Mouse (Mus musculus) kidney, postnatal 4 days (tissue): ENCODE measurements at regions not wholly inside any gene's neighbourhood (a gene's known extent, or its start where the extent isn't known, plus 50 kb on each side); places are given as distances from the start of the nearest gene placed in this dataset.
A peak's percentile ranks its signal among the peaks of the same experiment; 100 is the strongest.

Experiments
- DNase-seq, 2 experiments: peaks; one replicate each; pipeline ENCODE4 v3.0.0; 2021; ENCODE audit warnings: mixed read lengths in 2 of 2

DNA sequence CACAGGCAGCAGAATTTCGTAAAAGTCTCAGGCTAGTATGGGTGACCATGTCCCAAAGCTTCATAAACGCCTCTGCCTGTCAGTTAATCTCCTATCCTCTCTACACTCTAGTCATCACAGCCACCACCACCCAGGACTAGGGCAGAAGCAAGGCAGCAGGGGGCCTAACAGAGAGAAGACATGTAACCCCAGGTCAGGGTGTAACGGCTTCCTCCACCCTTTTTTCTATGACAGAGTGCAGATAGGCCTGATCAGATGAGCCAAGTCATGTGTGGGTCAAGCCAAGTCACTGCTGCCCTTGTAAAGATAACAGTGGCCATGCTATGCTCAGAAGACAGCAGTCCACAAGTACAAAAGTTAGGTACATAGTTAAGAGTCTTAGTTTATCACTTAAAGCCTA is 270.1 kb upstream of the Arid1b start:
- DNase-seq = no peak

DNA sequence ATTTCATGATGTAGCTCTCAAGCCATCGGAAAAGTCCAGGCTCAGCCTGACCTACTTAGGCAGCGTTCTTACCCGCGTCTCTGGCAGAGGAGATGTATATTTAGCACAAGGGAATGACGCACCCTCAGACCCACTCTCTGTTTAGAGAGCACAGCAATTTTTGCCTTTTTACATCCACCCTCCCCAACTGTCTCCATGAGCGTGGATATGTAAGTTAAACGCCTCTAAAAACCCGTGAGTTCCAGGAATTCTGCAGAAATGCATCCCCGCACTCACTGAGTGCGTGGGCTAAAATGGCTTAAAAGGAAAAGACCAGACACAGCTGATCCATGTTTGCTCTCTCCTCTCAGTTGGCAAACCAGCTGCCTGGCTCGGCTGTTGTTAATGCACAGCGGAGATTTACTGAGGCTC is 267.8 kb upstream of the Arid1b start:
- DNase-seq = peak in 1 of 2 experiments; percentile 24

DNA sequence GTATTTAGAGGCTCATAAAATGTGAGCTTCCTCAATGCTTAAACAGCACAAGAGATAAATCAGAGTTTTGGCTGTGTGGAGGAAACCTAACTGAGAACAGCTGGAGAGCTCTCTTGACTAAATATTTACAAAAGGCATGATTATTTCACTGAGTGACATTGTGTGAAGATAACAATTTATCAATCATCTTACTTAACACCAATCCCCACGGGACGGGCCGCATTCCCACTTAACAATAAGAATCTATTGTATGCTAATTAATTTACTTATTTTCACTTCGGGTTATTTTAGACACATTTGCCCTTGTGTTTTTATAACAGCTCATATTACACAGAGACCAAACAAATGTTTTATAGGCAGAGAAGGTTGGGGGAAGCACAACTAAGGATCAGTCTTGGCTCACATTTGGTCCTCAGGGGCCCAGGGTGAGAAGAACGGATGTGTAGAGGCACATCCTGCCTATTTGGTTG is 259.7 kb upstream of the Arid1b start:
- DNase-seq = peak; percentile 68 to 74

DNA sequence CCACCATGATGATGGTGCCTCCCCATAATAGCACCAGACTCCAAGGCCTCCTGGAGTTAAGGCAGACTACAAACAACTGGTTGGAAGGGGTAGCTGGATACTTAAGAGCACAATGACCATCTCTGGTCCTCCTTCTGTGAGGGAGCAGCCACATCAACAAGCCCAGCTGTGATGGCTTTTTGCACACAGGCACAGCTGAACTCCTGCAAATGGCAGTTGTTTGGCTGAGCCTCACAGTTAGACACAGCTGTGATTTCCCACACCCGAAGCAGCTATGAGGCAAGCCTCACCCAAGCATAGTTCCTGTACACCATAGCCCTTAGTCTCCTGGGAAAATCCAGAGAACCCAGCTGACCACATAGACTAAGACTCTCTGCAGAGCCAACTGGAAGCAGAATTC is 258.9 kb upstream of the Arid1b start:
- DNase-seq = peak; percentile 46 to 62

DNA sequence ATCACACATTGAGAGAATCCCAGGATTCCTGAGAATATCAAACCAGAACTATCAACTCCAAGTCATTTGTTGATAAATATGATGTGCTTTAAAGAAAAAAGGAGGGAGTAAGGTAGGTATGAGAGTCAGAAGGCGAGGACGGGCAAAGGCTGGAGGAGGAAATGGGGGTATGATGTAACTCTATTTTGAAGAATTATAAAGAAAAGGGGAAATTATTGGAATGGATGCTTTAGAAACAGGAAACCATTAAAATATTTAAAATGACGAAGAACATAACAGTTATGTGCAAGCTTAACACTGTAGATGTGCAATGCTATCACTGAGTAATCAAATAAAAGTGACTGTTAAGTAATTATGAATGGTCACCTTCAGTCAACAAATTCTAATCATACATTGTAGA is 257.4 kb upstream of the Arid1b start:
- no peak for DNase-seq

DNA sequence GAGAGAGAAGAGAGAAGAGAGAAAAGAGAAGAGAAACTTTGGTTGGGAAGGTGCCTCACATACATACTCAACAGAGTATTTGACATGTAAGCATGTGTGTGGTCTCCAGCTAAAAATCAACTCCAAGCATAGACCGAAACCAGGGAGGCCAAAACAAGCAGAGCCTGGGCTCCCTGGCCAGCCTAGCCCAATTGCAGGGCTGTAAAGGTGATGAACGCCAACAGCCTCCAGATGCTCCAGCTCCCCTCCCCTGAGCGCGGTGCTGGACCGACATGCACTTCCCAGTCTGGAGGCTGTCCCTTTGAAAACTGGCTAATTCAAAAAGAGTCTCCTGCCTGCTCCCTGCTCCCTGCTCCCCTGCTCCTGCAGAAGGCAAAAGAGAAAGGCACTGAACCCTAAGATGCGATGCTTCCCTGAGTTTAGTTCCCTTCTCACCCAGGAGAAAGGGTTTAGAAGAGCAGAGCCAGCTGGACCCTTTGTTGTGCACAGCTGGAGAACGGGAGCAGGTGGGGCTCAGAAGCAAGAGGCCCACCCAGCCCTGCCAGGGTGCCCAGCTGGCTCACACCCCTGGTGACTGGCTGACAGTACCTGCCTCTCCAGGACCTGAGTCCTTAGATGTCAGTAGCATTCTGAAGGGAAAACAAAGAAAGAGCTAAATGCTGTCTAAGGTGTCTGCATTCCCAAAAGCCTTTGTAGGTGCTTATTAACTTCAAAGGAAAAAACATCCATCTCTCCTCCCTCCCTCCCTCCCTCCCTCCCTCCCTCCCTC is 255.2 kb upstream of the Arid1b start:
- DNase-seq = peak; percentile 11 to 28

DNA sequence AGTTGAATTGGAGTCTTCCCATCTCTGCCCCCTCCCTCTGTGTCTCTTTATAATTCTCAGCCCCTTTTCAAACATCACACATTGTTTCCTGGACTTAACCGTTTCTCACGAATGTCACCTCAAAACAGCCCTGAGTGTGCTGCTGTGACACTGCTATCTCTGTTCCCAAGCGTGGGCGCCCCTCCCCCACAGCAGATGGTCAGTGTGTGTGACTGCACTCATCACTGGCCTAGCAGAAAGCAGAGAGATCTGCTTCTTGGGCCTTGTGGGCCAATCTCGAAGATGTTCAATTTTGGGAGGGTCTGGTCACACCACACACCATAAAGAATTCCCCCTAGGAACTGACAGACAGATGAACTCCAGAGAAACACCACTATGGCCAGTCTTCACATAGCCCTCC is 253.3 kb upstream of the Arid1b start:
- peak; percentile 21 to 25 for DNase-seq

DNA sequence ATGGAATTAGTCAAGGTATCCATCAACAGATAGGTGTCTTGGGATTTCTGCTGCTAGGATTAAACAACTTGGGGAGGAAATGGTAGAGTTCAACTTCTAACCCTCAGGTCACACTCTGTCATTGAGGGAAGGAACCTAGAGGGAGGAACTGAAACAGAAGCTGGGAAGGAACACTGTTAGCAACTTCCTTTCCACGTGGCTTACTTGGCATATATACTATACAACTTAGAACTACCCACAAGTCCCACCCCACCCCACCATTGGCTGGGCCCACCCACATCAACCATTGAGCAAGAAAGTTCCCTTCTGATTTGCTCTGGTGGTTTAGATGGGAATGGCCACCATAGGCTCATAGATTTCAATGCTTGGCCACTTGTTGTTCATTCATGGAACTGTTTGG is 251.8 kb upstream of the Arid1b start:
- no peak for DNase-seq

DNA sequence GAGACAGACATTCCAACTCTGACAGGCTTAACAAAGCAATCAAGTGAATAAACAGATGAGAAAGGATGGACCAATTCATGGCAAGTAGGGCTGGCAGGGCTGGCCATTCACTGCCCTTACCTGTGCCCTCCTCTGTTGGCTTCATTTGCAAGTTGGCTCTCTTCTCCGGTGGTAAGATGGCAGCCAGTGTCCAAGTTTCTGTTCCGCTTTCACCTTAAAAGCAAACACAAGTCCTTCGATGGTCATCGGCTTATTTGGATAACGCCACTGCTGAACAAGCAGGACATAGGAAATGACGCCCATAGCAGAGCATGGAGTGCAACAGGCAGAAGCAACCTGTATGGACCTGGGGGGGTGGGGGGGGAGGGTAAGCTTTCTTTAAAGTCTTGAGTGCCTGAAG is 231.2 kb upstream of the Arid1b start:
- no peak for DNase-seq

DNA sequence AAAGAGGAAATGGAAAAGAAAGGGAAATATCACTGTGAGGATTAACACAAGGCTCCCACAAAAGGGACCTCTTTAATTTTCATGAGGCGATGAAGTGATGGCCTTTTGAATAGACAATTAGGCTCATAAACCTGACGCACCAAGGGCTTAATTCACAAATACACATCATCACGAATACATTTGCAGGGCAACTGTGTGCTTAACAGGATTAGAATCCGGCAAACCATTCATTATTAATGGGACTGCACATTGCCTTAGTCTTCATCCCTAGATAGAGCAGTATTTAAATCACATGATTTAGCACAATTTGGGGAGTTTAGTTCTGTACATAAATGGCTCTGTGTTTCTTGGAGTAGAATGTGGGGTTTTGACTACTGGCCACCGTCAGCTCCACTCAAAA is 228.4 kb upstream of the Arid1b start:
- DNase-seq = no peak

DNA sequence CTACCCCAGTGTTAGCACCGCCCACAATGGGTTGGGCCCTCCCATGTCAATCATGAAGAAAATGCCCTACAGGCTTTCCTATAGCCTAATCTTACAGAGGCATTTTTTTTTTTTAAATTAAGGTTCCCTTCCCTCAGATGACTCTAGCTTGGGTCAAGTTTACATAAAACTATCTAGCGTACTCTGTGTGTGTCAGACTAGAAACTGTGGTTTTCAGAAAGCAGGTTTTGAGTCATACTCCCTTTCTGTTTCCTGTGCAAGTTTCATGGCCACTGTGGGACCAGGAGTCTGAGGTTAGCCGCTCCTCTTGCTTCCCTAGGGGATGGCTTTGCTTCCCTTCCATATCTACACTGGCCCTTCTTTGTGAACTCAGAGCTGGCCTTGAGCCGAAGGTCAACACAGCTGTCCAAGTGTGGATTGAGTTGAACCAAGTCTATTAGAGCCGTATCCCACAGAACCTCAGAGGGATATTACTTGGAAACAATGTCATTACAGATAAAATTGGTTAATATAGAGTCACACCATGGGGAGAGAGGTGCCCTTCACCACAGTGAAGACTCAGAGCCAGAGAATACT is 226.1 kb upstream of the Arid1b start:
- no peak for DNase-seq

DNA sequence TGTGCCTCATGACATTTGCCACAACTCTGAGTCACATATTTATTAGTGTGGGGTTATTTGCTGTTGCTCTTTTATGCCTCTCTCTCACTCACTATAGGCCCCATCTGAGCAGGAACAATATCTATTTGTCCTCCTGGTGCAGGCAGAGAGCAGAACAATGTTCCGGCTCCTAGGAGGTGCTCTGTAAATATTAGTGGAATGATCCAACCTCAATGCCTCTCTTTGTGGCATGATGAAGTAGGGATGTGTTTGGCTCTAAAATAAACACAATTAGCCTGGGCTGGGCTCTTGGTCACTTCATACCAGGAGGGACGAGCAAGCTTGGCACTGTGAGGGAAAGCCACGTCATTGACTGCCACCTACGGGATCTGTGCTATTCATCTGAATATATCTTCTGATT is 224.8 kb upstream of the Arid1b start:
- DNase-seq = no peak

DNA sequence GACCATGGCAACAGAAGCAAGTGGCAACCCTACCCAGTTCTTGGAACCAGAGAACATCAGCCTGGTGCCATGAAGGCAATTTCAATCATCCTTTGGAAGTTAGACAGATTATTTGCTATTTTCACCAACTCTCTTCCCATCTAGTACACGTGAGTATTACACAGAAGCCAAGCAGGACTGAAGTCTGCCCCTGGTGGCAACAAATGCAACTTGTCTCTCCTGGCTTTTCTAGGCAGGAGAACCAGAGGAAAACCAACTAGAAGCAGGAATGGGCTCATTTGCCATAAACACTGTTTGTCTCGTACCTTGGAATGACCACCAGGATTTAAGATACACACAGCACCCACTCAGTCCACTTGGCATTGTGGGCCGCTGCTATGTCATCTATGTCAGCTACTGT is 224.1 kb upstream of the Arid1b start:
- peak; percentile 27 to 38 for DNase-seq

DNA sequence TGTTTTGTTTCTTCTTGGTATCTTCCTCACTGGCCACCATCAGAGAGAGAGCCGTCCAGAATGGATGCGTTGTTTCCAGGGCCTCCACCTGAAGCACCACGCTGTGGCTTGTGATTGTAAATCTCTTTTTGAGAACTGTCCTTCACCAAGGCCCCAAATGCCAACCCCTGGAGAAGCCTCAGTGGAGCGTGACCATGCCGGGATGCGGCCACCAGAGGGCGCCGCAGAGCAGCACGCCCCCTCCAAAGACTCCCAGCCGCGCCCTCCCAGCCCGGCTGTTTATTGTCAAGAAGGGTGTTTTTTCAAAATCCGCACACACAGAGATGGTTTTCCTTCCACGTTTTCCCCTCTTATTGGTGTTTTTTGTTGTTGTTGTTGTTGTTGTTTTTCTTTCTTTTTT is 216.0 kb upstream of the Arid1b start:
- DNase-seq = peak; percentile 84 to 88

DNA sequence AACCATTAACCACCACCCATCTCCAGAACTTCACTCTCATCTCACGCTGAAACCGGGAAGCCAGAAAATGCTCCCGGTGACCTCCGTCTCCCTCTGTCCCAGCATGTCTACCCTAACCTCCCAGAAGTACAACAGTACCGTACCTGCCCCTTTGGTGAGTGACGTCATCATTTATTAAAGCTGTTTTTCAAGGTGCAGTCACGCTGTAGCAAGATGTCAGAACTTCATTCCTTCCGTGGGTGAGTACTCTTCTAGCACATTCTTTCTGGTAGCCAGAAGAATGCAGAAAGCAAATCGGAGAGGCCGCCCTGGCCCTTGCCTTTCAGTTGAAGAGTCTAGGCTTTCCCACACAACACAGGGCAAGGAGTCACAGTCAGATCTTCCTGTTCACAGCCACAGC is 215.1 kb upstream of the Arid1b start:
- peak in 1 of 2 experiments; percentile 14 for DNase-seq

DNA sequence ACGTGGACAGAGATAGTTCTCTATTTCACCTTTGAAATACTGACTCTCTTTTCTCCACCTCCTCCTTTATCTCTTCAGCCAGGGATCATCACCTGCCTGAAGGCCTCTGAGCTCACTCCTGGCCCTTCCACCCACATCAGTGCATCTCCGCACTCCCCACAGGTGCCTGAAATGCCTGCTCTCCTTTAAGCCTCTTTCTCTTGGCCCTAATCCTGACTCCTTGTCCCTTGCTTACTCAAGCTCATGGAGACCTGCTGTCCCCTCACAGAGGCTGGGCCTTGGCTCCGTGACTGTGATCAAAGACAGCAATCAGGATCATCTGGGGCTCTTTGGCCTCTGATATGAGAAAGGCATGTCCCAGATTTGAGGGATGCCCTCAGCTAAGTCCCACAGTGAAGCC is 212.5 kb upstream of the Arid1b start:
- DNase-seq = no peak

DNA sequence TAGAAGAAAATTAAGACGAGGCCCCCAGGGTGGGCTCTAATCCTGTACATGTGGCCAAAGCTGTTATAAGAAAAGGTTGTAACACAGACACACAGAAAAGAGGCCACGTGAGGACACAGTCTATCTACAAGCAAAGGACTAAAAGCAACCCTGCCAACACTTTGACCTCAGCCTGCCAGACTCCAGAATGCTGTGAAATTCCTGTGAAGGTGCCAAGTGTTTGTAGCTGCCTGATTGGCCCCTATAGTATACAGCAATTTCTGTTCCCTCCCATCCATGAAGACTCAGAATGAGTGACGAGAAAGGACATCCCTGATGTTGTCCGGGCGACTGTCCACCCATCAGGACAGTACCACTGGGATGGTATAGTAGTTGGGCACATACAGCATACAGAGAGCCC is 209.8 kb upstream of the Arid1b start:
- DNase-seq = no peak

DNA sequence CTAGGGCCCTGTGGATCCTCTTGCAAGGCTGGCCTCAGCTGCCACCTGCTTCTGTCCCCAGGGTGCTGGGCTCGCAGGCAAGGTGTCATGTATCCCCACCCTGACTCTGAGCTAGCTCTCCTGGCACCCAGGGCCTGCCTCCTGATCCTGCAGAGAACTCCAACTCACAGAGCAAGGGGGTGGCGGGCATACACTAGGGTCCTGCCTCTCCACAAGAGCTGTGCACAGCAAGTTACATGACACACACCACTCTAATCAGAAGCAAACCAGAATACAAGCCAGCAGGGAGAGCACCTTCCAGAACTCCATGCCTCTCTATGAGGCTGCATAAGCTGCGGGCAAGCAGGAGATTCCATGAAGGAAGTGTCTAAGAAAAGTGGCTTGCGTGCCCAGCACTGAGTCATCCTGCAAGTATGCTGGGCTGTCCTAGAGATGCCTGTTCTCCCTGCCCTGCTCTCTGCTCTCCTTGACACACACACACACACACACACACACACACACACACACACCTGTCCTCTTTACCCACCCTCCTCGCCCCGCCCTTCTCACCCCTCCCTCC is 208.8 kb upstream of the Arid1b start:
- no peak for DNase-seq

DNA sequence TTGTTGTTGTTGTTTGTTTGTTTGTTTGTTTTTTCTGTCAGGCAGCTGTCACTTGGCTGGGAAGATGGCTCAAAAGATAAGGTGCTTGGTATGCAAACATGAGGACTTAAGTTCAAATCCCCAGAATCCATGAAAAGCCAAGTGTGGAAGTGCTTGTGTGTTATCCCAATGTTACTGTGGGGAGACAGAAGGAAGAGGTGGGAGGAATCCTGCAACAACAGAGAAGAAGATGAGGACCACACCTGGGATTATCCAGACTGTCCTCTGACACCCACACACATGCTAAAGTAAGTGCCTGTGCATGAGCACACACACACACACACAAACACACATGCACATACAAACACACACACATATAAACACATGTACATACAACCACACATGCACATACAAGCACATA is 207.6 kb upstream of the Arid1b start:
- no peak for DNase-seq

DNA sequence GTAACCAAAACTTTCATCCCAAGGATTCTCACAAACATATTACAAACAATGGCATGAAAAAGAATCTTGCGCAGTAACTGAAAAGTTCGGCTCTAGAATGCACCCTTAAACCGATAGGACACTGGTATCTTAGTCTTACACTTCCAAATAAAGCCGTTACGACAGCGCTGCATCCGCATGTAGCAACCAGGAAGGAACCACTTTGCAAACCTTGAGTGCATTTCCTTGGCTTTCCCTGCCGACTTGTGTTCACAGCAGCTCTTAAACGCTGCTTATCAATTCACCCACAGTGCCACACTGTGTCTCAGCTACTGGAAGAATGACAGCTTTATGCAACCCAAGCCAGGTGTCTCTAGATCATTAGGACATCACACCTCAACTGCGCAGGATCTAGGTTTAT is 202.3 kb upstream of the Arid1b start:
- DNase-seq = no peak

DNA sequence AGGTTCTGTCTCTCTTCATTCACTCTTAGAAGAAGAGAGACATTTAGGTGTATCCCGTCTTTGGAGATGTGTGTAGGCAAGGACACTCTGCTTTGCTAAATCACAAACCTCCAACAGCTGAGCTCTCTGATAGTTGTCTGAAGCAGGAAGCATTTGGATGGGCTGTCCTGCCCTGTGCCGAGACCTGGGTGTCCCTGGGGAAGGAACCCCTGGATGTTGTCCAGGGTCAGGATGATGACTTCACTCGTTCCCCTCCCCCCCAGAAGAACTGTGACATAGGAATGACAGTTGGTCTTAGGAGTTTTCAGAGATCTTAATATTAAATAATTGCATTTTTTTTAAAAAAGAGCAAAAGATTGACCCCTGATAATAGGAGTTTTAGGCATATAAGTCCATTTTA is 197.9 kb upstream of the Arid1b start:
- DNase-seq = peak in 1 of 2 experiments; percentile 25

DNA sequence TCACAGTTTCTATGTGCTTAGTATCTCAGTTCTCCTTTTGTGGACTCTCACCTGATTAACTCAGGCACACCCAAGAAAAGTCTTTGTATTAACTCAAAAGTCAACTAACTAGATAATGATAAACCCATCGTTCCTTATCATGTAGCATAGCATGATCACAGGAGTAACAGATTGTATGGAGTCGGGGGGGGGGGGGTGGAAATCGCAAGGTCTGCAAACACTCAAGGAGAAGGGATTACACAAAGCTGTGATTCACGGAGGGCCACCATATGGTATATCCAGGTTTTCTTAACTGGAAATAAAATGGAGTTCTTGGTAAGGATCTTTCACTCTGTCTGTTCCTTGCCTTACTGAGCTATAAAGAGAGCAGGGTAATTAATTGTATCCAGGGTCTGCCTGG is 190.1 kb upstream of the Arid1b start:
- no peak for DNase-seq

DNA sequence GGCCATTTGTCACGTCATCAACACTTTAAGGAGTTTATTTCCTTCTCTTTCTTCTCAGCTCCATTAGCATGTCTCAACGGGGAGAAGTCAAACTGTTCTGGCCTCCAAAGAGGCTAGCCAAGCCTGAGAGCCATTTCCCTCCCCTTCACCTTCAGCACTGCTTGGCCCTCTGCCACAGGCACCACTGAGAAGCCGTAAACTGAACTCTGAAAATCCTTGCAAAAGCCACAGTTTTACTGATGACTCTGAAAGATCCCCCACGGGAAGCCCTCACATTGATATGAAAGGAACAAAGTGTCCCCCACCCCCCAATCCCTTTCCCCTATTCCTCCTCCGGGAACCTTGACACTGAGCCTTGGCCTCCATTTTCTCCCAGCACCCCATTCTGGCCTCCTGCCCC is 188.1 kb upstream of the Arid1b start:
- peak; percentile 50 to 53 for DNase-seq

DNA sequence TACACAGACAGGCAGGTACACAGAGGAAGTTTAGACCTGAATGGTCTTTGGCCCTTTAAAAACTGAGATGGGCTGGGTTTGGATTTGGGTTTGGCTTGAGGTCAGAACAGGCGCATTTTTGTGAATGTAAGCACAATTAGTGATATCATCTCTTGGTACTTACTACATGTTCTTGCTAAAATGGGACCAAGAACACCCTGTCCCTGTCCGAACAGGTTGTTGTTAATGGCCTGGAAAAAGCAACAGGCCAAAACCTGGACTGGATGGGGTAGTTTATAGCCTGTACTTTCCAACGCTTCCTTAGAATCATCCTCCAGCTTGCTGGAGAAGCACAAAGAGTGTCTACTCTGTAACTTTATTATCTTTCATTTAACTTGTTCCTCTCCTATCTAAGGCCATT is 185.2 kb upstream of the Arid1b start:
- DNase-seq = no peak

DNA sequence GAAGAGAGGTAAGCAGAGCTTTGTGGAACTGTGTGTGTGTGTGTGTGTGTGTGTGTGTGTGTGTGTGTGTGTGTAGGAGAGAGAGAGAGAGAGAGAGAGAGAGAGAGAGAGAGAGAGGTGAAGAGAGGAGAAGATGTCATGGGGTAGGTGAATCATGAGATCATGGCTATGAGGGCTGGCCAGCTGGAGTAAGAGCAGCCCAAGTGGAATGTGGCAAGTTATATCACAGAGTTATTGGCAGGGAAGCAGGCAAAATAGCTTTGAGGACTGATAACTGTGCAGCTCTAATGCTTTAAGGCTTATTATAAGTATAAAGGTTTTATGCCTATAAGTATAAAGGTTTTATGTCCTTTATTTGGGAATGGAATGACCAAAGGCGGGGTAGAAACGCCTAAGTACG is 180.9 kb upstream of the Arid1b start:
- no peak for DNase-seq
